Mouse (Mus musculus): ENCODE measurements around the gene Lmntd1.

- TF ChIP-seq POLR2A (IDR thresholded peaks at IDR 0.05; ENCODE audit: insufficient read length, low read depth): no peak
- no peak for TF ChIP-seq E2F4 (IDR thresholded peaks at IDR 0.05; ENCODE audit: insufficient read depth)
- no peak for TF ChIP-seq CEBPB (IDR thresholded peaks at IDR 0.05; ENCODE audit: insufficient read depth, poor library complexity, severe bottlenecking)
- TF ChIP-seq POLR2AphosphoS2 (IDR thresholded peaks at IDR 0.05; ENCODE audit: insufficient read length, low read depth): no peak
Observed at GRCm38 (mm10) chr6:145660943-145661342, 46.8 kb upstream of the Lmntd1 start.
